Mouse (Mus musculus) liver, embryonic 14.5 days (tissue): ENCODE measurements around the gene Mrpl51.

Source experiments
- CTCF ChIP-seq: IDR thresholded peaks from 2 replicates; pipeline ENCODE4 v1.5.1; 2016; ENCODE audit warnings: antibody characterized with exemption, low read depth, control low read depth
- EP300 ChIP-seq: IDR thresholded peaks from 2 replicates; pipeline ENCODE4 v1.6.1; 2016; ENCODE audit warnings: antibody characterized with exemption, low read depth

- peak; percentile 12; the same call in 1 of the 2 replicates for TF ChIP-seq CTCF
- TF ChIP-seq EP300 = no peak
Observed at GRCm38 (mm10) chr6:125210436-125210835, 18.8 kb downstream of the Mrpl51 start.
